Mouse (Mus musculus) liver, adult 2 months (tissue): Measurements from ENCODE around the gene Gm20388. TPM values are rescaled to one million over a fixed set of nuclear protein-coding genes. Genes with fewer than 3 reads are reported as not detected.

Source experiments
- DNase-seq: peaks from one replicate; pipeline ENCODE4 v3.0.0-alpha.2; 2011; ENCODE audit warnings: low read depth, low spot score; ENCODE audit errors: extremely low read depth
- H3K27ac ChIP-seq: fragments of 200-500 bp; replicated peaks from 2 replicates; pipeline ENCODE4 v1.5.1; 2012; ENCODE audit warnings: low read depth, mild to moderate bottlenecking, control low read depth, inconsistent platforms, low read length; ENCODE audit not compliant: insufficient read depth
- H3K27me3 ChIP-seq: fragments of 200-500 bp; 2 replicates; pipeline ENCODE4 v1.6.1; 2012; ENCODE audit warnings: mild to moderate bottlenecking, moderate library complexity, low read length, inconsistent platforms; ENCODE audit not compliant: control insufficient read depth, insufficient read depth
- H3K36me3 ChIP-seq: fragments of 200-500 bp; 2 replicates; pipeline ENCODE4 v1.6.1; 2012; ENCODE audit warnings: low read length, inconsistent platforms; ENCODE audit not compliant: control insufficient read depth, insufficient read depth
- H3K4me1 ChIP-seq: fragments of 200-500 bp; 2 replicates; pipeline ENCODE4 v1.6.1; 2011; ENCODE audit warnings: low read length; ENCODE audit not compliant: control insufficient read depth, insufficient read depth
- H3K4me3 ChIP-seq: fragments of 200-500 bp; 2 replicates; pipeline ENCODE4 v1.5.1; 2011; ENCODE audit warnings: low read depth, mild to moderate bottlenecking, control low read depth, low read length, moderate library complexity; ENCODE audit not compliant: insufficient read depth
- H3K79me2 ChIP-seq: fragments of 200-500 bp; 2 replicates; pipeline ENCODE4 v1.6.1; 2012; ENCODE audit warnings: inconsistent platforms, mild to moderate bottlenecking, low read length, moderate library complexity; ENCODE audit not compliant: control insufficient read depth, insufficient read depth
- H3K9ac ChIP-seq: fragments of 200-500 bp; 2 replicates; pipeline ENCODE4 v1.6.1; 2012; ENCODE audit warnings: low read depth, mild to moderate bottlenecking, control low read depth, inconsistent platforms, low read length
- CTCF ChIP-seq: fragments of 200-500 bp; IDR thresholded peaks from 2 replicates; pipeline ENCODE4 v1.5.1; 2011; ENCODE audit warnings: low read depth, low read length, control low read depth
- POLR2A ChIP-seq: fragments of 200-500 bp; IDR thresholded peaks from 2 replicates; pipeline ENCODE4 v1.6.1; 2011; ENCODE audit warnings: low read length, control low read depth; ENCODE audit not compliant: insufficient read depth; ENCODE audit errors: extremely low read depth
- WGBS: fragments of 180-500 bp; shearing (Covaris S2); methylation state at CpG from one replicate; pipeline ENCODE4 v1.1.7; 2018; 5-methylcytosine and 5-hydroxymethylcytosine counted together
- polyA plus RNA-seq: library from polyadenylated mRNA; depleted of rRNA; stranded (reverse); fragments of >200 nt; gene quantifications from 2 replicates; pipeline ENCODE4 v1.2.3, GENCODE M21; 2012
- total RNA-seq: library from RNA; depleted of rRNA; stranded (reverse); fragments of >200 nt; gene quantifications from 2 replicates; pipeline ENCODE4 v1.2.3, GENCODE M21; 2014

Gm20388 gene
- total and polyA plus RNA-seq, 2 experiments, result 6.4 to 19.9 TPM

DNA sequence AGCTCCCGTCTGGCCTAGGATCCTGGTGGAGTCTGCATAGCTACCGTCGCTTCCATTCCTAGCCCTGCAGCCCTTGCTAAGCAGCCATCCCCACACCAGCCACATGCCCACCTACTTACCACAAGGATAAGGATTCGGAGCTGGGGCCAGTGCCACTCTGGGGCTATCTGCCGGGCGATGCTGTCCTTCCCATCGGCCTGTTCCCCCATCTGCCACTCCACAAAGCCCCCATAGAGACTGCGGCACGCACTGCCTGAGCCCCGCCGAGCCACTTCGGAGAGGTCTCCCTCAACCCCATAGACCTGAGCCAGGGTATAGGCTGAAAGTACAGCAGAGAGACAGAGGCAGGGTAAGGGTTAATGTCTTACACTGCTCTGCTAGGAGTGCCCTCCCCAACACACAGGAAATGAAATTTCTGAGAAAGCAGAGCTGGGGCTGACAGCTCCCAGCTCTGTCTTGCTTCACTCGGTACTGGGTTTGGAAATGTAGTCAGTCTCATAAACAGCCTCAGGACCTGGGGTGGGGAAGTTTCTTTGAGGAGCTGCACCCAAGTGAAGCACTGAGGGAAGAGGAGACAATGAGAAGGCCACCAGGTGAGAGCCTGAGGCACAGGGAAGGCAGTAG, 2527.2 kb downstream of the Gm20388 start:
- DNase-seq, result no peak
- H3K36me3 ChIP-seq, result peaks cover 9% of the 10 kb centered on the region
- H3K27me3 ChIP-seq, result no peaks in the 10 kb centered on the region
- H3K4me3 ChIP-seq, result no peak overlapping the region; the same call in 1 of the 2 replicates
- H3K9ac ChIP-seq, result no peak overlapping the region
- TF ChIP-seq CTCF, result no peak
- TF ChIP-seq POLR2A, result no peak
- no peak overlapping the region for H3K27ac ChIP-seq
- no peaks in the 10 kb centered on the region for H3K79me2 ChIP-seq
- H3K4me1 ChIP-seq, result peaks cover 3% of the 10 kb centered on the region; the same call in 1 of the 2 replicates
- 92% methylated on average over 13 of the region's 13 CpGs for WGBS

DNA sequence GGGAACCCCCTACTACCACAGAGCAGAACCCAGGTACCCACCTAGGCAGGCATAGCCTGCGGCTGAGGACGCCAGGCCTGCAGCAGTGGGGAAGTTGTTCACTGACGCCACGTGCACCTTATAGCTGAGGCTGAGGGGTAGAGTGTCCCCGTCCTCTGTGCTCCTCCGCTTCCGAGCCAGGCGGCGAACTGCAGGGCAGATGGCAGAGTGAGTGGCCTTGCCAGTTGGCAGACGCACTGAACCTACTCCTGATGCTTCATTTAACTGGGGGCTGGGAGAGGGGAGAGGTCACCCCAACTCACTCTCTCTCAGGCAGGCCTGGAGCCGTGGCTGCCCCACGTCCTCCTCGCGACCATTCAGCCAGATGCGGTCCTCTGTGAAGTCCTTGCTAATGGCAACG, 2528.7 kb downstream of the Gm20388 start:
- DNase-seq, result no peak
- Histone ChIP-seq H3K4me3 (no peak overlapping the region), H3K9ac (no peak overlapping the region), H3K36me3 (peaks cover 9% of the 10 kb centered on the region), H3K27me3 (no peaks in the 10 kb centered on the region), H3K27ac (no peak overlapping the region), H3K4me1 (peaks cover 3% of the 10 kb centered on the region; the same call in 1 of the 2 replicates), H3K79me2 (no peaks in the 10 kb centered on the region)
- no peak for TF ChIP-seq POLR2A
- no peak for TF ChIP-seq CTCF
- whole genome bisulfite sequencing, result 97% methylated on average over 16 of the region's 16 CpGs

DNA sequence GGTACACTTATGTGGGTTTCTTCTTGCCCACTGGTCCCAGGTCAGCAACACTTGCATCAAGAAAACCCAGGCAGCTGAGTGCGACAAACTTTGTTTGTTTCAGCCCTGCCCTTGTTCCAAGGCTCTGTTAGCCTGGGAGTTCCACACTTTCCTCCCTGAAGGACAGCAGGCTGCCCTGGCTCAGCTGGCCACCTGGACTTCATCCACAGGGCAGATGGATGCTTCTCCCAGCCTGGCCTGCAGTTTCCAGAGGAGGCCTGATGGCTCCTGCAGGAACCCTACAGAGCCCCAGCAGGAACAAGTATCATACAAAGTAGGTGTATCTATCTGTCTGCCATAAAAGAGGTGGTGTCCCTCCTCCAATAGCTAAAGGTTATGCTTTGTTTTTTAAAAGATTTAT, 2530.7 kb downstream of the Gm20388 start:
- no peak overlapping the region for H3K4me3 ChIP-seq
- WGBS, result 78% methylated on average over 1 of the region's 1 CpGs
- no peaks in the 10 kb centered on the region for H3K79me2 ChIP-seq
- no peaks in the 10 kb centered on the region for H3K27me3 ChIP-seq
- H3K4me1 ChIP-seq, result peaks cover 5% of the 10 kb centered on the region
- peaks cover 3% of the 10 kb centered on the region; the same call in 1 of the 2 replicates for H3K36me3 ChIP-seq
- no peak for DNase-seq
- TF ChIP-seq POLR2A, result no peak
- TF ChIP-seq CTCF, result no peak
- H3K9ac ChIP-seq, result no peak overlapping the region
- H3K27ac ChIP-seq, result no peak overlapping the region

DNA sequence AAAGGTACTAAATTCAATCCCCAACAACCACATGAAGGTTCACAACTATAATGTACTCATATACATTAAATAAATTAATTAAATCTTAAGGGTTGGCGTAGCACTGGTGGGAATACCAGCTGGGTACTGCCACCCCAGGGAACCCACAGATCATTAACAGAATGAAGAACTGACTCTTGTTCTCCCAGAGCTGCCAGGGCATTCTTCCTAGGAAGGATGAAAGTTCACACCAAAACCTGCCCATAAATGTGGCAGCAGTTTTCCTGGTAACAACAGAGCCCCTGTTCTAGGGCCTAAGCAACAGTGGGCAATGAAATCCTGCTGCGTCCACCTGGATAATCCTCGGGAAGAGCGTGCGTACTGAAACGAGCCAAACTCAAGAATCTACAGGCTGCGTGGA, 2531.7 kb downstream of the Gm20388 start:
- 21% methylated on average over 7 of the region's 7 CpGs for WGBS
- no peaks in the 10 kb centered on the region for H3K27me3 ChIP-seq
- H3K4me3 ChIP-seq, result peak overlapping the region; percentile 72
- peak; percentile 39 for DNase-seq
- peak overlapping the region; percentile 72; the same call in 1 of the 2 replicates for H3K9ac ChIP-seq
- H3K36me3 ChIP-seq, result no peaks in the 10 kb centered on the region
- no peak overlapping the region; the same call in 1 of the 2 replicates for H3K27ac ChIP-seq
- H3K79me2 ChIP-seq, result no peaks in the 10 kb centered on the region
- TF ChIP-seq POLR2A, result no peak
- TF ChIP-seq CTCF, result no peak
- peaks cover 5% of the 10 kb centered on the region for H3K4me1 ChIP-seq

DNA sequence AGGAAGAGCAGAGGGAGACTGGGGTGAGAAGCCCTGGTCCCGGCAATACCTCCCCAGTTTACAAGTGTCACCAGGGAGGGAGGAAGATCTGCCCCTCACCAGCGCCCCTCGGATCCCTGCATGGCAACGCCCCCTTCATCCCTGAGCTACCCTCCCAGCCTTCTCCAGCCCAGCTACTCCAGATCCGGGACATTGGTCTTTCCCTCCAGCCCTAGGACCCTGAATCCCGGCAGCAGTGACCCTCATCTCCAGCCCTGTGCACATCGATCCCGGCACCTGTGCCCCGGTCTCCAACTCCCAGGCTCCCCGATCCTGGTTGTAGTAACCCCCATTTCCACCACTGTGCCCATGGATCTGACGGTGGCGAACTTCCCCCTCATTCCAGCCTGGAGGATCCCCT, 2532.1 kb downstream of the Gm20388 start:
- Histone ChIP-seq H3K79me2 (no peaks in the 10 kb centered on the region), H3K9ac (peak overlapping the region; percentile 72), H3K4me1 (peaks cover 5% of the 10 kb centered on the region), H3K27ac (peak overlapping the region; percentile 62), H3K36me3 (no peaks in the 10 kb centered on the region), H3K27me3 (no peaks in the 10 kb centered on the region), H3K4me3 (peak overlapping the region; percentile 72)
- TF ChIP-seq CTCF, result no peak
- no peak for TF ChIP-seq POLR2A
- whole genome bisulfite sequencing, result 2% methylated on average over 12 of the region's 12 CpGs
- no peak for DNase-seq
